Mouse (Mus musculus) myocyte (in vitro differentiated cells): ENCODE measurements around the gene Hrh1.

Experiments
- E2F4 ChIP-seq: IDR thresholded peaks from one replicate; pipeline ENCODE4 v1.6.1; 2011; ENCODE audit warnings: mild to moderate bottlenecking, control low read depth, moderate library complexity; ENCODE audit not compliant: insufficient read depth
- MAX ChIP-seq: IDR thresholded peaks from one replicate; pipeline ENCODE4 v1.6.1; 2011; ENCODE audit warnings: low read depth, mild to moderate bottlenecking, control low read depth
- POLR2A ChIP-seq: IDR thresholded peaks from one replicate; pipeline ENCODE4 v1.6.1; 2011; ENCODE audit warnings: low read depth, mild to moderate bottlenecking, control low read depth, moderate library complexity; ENCODE audit not compliant: insufficient read length

DNA sequence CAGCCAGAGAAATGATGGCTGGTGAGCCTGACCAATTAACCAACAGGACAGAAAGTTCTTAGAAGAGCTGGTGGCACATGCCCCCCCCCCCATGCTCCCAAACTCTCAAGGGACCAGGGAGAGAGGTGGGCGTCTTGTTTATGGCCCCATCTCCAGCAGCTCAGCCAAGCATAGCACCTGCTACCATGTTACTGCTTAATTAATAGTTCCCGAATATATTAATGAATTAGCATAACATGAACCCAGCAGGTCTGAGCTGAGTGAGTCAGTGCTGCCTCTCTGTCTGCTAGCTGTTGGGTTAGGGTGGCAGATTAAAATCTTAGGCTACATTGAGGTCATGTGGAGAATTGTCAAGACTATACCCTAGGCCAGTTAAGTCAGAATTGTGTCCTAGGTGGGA lies 62.2 kb downstream of the Hrh1 start:
- TF ChIP-seq POLR2A (no peak), E2F4 (no peak), MAX (no peak)
